Mouse (Mus musculus) hindbrain, embryonic 10.5 days (tissue): ENCODE data around the gene Oaz2. TPM values are rescaled to one million over a fixed set of nuclear protein-coding genes. Genes with fewer than 3 reads are reported as not detected.
"Not testable (repeated sequence)": the region's sequence is repeated elsewhere in the genome, so short reads cannot be mapped to it uniquely, and the experiment has no call there.

Experiments used
- DNase-seq: peaks from one replicate; pipeline ENCODE4 v3.0.0-alpha.2; 2017; ENCODE audit warnings: low spot score
- H3K27ac ChIP-seq: fragments of 300-500 bp; sonication (generic); 2 replicates; pipeline ENCODE4 v1.5.1; 2016; ENCODE audit warnings: mild to moderate bottlenecking, moderate library complexity
- H3K27me3 ChIP-seq: fragments of 300-500 bp; sonication (generic); 2 replicates; pipeline ENCODE4 v1.6.1; 2016; ENCODE audit warnings: mild to moderate bottlenecking; ENCODE audit not compliant: poor library complexity, insufficient read depth, severe bottlenecking
- H3K36me3 ChIP-seq: fragments of 300-500 bp; sonication (generic); 2 replicates; pipeline ENCODE4 v1.6.1; 2016; ENCODE audit warnings: mild to moderate bottlenecking, moderate library complexity
- H3K4me1 ChIP-seq: fragments of 300-500 bp; sonication (generic); replicated peaks from 2 replicates; pipeline ENCODE4 v1.6.1; 2016; ENCODE audit warnings: mild to moderate bottlenecking
- H3K4me3 ChIP-seq: fragments of 300-500 bp; sonication (generic); 2 replicates; pipeline ENCODE4 v1.5.1; 2016; ENCODE audit warnings: mild to moderate bottlenecking, moderate library complexity
- H3K9me3 ChIP-seq: fragments of 300-500 bp; sonication (generic); 2 replicates; pipeline ENCODE4 v1.6.1; 2016; ENCODE audit warnings: mild to moderate bottlenecking, moderate library complexity
- WGBS: fragments of 180-500 bp; shearing (Covaris S2); methylation state at CpG from one replicate; pipeline ENCODE4 v1.1.7; 2016; 5-methylcytosine and 5-hydroxymethylcytosine counted together
- polyA plus RNA-seq: library from polyadenylated mRNA; unstranded; fragments of >200 nt; fragmentation: Nextera tagmentation; extraction: Ambion mirVana; gene quantifications from 2 replicates; pipeline ENCODE4 v1.2.1, GENCODE M21; 2016

The Oaz2 gene
- polyA plus RNA-seq, 1 experiment from 2014 or later: 269 TPM

DNA sequence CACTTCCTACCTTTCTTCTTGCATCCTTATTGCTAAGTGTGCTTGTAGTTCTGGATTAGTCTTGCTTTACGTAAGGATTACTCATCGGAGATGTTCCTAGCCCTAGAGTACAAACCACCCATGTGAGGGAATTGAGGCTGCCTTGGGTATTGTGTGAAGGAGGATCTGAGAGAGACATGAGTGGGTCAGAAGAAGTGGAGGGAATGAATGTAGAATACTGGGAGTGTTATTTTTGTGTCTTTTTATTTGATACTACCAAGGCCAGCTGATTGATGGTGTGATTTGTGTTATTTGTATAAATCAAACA is 13.8 kb downstream of the Oaz2 start:
- H3K4me3 ChIP-seq: no peak overlapping the region
- H3K36me3 ChIP-seq: peaks cover 12% of the 10 kb centered on the region
- H3K9me3 ChIP-seq: no peaks in the 10 kb centered on the region
- H3K4me1 ChIP-seq: peaks cover 38% of the 10 kb centered on the region
- H3K27ac ChIP-seq: no peak overlapping the region
- H3K27me3 ChIP-seq: no peaks in the 10 kb centered on the region
- DNase-seq: no peak
- WGBS: 94% methylated on average over 2 of the region's 2 CpGs

GRCm38 (mm10) chr9:65682183-65682582 is 14.4 kb downstream of the Oaz2 start:
- no peak for DNase-seq
- Histone ChIP-seq H3K4me1 (peaks cover 35% of the 10 kb centered on the region), H3K36me3 (peaks cover 18% of the 10 kb centered on the region), H3K4me3 (no peak overlapping the region), H3K27ac (no peak overlapping the region), H3K9me3 (no peaks in the 10 kb centered on the region), H3K27me3 (no peaks in the 10 kb centered on the region)
- WGBS: 85% methylated on average over 3 of the region's 3 CpGs

GRCm38 (mm10) chr9:65682994-65683393 is 15.2 kb downstream of the Oaz2 start:
- WGBS: 83% methylated on average over 1 of the region's 1 CpGs
- Histone ChIP-seq H3K27ac (no peak overlapping the region), H3K27me3 (no peaks in the 10 kb centered on the region), H3K4me1 (peaks cover 27% of the 10 kb centered on the region), H3K4me3 (no peak overlapping the region), H3K9me3 (no peaks in the 10 kb centered on the region), H3K36me3 (peaks cover 26% of the 10 kb centered on the region)
- no peak for DNase-seq

DNA sequence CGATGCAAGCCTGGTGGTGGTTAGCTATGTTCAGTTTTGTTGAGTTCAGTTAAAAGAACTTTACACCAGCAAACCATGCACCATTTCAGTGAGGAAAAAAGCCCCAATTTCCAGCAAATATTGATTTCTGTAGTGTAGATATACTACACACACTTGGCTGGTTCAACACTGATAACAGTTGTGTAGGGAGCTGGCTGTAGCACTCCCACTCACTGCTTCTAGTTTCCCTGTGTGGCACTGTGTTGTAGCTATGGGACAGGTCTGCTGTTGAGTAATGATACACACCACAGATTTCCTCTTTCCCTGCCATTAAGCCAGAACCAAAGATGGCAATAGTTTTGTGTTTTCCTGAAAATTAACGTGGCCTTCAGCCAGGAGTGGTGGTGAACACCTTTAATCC is 16.9 kb downstream of the Oaz2 start:
- WGBS: 87% methylated on average over 2 of the region's 2 CpGs
- no peak overlapping the region for H3K4me3 ChIP-seq
- no peak for DNase-seq
- H3K27ac ChIP-seq: no peak overlapping the region
- peaks cover 39% of the 10 kb centered on the region for H3K36me3 ChIP-seq
- H3K27me3 ChIP-seq: no peaks in the 10 kb centered on the region
- peaks cover 10% of the 10 kb centered on the region for H3K4me1 ChIP-seq
- H3K9me3 ChIP-seq: no peaks in the 10 kb centered on the region

DNA sequence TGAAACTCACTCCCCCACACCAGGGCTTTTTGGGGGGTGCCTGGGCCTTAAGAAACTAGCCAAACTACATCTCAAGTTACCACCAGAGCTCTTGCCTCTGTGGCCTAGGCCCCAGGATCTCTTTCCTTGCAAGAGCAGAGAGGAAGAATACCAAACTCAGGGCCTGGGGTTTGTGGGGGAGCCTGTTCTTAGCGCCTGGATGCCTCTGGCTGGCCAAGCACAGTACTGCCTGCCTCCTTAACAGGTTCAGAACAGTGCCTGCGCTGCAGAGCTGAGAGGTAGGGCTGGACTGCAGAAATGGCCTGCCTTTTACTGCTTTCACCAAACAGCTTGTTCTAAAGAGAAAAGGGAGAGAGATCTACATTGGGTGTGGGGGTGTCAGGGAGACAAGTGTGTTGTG is 22.1 kb downstream of the Oaz2 start:
- WGBS: 70% methylated on average over 2 of the region's 2 CpGs
- H3K27me3 ChIP-seq, H3K4me3 ChIP-seq, H3K27ac ChIP-seq, DNase-seq, H3K9me3 ChIP-seq: not testable (repeated sequence)
- peaks cover 89% of the 10 kb centered on the region for H3K36me3 ChIP-seq
- H3K4me1 ChIP-seq: peaks cover 28% of the 10 kb centered on the region

DNA sequence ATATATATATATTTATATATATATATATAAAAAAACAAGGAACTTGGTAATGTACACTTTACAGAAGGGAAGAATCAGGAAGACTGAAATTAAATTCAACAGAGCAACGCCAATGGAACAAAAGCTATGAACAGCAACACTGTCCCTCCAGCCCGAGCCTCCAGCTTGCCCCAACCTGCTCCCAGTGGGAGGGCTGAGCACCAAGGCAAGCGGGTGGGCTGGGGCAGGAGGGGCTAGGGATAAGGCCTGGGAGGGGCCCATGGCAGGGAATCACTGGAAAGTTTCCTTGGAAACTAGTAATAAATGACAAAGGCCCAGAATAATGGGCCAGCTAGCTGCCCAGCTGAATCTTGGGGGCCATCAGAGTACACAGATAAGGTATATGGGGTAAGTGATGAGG is 24.7 kb downstream of the Oaz2 start:
- H3K36me3 ChIP-seq: peaks cover 94% of the 10 kb centered on the region
- 27% methylated on average over 3 of the region's 3 CpGs for WGBS
- no peak for DNase-seq

GRCm38 (mm10) chr9:65692959-65693603 is 25.3 kb downstream of the Oaz2 start:
- WGBS: 53% methylated on average over 5 of the region's 5 CpGs
- peaks cover 28% of the 10 kb centered on the region for H3K4me1 ChIP-seq
- H3K27me3 ChIP-seq: no peaks in the 10 kb centered on the region
- H3K36me3 ChIP-seq: peaks cover 94% of the 10 kb centered on the region
- DNase-seq: no peak
- H3K4me3 ChIP-seq: no peak overlapping the region
- no peaks in the 10 kb centered on the region for H3K9me3 ChIP-seq
- H3K27ac ChIP-seq: peak overlapping the region; percentile 66

More for the DNA sequence above, 24.7 kb downstream of the Oaz2 start:
- H3K27me3 ChIP-seq: no peaks in the 10 kb centered on the region
- H3K27ac ChIP-seq: peak overlapping the region; percentile 66; the same call in 1 of the 2 replicates
- H3K4me3 ChIP-seq: no peak overlapping the region
- H3K4me1 ChIP-seq: peaks cover 28% of the 10 kb centered on the region
- no peaks in the 10 kb centered on the region for H3K9me3 ChIP-seq

DNA sequence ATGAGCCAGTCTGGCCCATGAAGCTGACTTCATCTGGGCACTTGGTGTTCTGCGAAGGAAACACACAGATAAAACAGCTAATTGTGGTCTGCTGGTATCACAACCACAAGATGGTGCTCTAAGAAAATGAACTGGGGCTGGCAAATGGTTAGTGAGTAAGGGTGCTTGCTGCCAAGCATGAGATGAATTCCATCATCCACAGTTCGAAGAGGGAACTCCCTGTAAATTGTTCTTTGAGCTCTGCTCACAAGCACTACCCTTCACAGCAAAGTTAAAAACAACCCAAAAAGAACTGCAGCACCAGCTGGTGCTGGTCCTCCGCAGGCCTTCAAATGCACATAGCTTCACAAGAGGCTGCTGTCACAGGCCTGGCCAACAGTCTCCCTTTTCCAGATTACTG is 27.8 kb downstream of the Oaz2 start:
- Histone ChIP-seq H3K4me1 (peaks cover 28% of the 10 kb centered on the region), H3K4me3 (no peak overlapping the region), H3K9me3 (no peaks in the 10 kb centered on the region), H3K36me3 (peaks cover 98% of the 10 kb centered on the region), H3K27me3 (no peaks in the 10 kb centered on the region), H3K27ac (no peak overlapping the region)
- no peak for DNase-seq
- WGBS: 87% methylated on average over 3 of the region's 3 CpGs

GRCm38 (mm10) chr9:65696337-65696736 is 28.5 kb downstream of the Oaz2 start:
- no peak for DNase-seq
- Histone ChIP-seq H3K4me3 (no peak overlapping the region), H3K4me1 (peaks cover 28% of the 10 kb centered on the region), H3K36me3 (peaks cover 98% of the 10 kb centered on the region), H3K9me3 (no peaks in the 10 kb centered on the region), H3K27me3 (no peaks in the 10 kb centered on the region), H3K27ac (no peak overlapping the region)

DNA sequence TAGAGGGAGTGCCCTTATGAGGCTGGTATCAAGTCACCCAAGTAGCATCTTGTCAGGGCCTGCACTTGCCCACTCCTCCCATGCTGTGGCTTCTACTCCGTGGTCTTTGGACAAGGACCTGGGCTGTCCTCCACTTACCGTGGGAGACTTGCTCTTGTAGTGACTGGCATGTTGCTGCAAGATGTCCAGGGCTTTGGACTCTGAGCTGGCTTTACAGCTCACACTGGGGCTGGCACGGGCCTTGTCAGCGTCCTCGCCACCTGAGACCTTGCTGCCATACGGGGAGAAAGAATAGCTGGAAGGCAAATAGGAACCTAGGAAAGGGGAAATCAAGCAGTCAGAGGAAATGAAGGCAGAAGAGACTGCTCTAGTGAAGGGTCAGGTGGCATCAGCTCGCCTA is 29.6 kb downstream of the Oaz2 start:
- 88% methylated on average over 7 of the region's 7 CpGs for WGBS

GRCm38 (mm10) chr9:65697992-65698391 is 30.2 kb downstream of the Oaz2 start:
- Histone ChIP-seq H3K9me3 (no peaks in the 10 kb centered on the region), H3K4me3 (no peak overlapping the region), H3K36me3 (peaks cover 100% of the 10 kb centered on the region), H3K27me3 (no peaks in the 10 kb centered on the region), H3K27ac (no peak overlapping the region), H3K4me1 (peaks cover 15% of the 10 kb centered on the region)
- DNase-seq: no peak

More for the DNA sequence above, 29.6 kb downstream of the Oaz2 start:
- Histone ChIP-seq H3K4me3 (no peak overlapping the region), H3K27me3 (no peaks in the 10 kb centered on the region), H3K9me3 (no peaks in the 10 kb centered on the region), H3K36me3 (peaks cover 100% of the 10 kb centered on the region), H3K4me1 (peaks cover 21% of the 10 kb centered on the region), H3K27ac (no peak overlapping the region)
- DNase-seq: no peak

- Histone ChIP-seq H3K9me3 (no peaks in the 10 kb centered on the region), H3K36me3 (peaks cover 97% of the 10 kb centered on the region)
- WGBS: 92% methylated on average over 6 of the region's 6 CpGs
Measured at GRCm38 (mm10) chr9:65700504-65700903, 32.7 kb downstream of the Oaz2 start.

DNA sequence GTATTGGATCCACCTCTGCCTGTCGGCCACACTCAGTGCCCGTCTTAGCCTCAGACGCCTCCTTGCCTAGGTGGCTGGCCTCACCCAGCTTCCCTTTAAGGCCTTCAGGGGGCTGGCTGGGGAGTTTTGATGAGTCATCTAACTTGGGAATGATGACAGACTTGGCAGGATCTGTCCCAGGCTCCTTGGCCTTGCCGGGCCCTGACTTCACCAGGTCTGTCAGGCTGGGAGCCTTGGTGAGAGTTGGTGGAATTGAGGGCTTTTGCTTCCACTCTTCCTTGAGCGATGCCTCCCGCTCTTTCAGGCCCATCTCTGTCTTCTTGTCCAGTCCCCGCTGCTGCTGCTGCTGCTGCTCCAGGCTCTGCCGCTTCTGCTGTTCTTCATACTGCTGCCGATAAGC is 34.5 kb downstream of the Oaz2 start:
- H3K27me3 ChIP-seq: no peaks in the 10 kb centered on the region
- H3K4me1 ChIP-seq: no peaks in the 10 kb centered on the region
- DNase-seq: no peak
- no peak overlapping the region for H3K27ac ChIP-seq
- H3K4me3 ChIP-seq: no peak overlapping the region
- H3K9me3 ChIP-seq: no peaks in the 10 kb centered on the region
- 95% methylated on average over 9 of the region's 9 CpGs for WGBS
- peaks cover 92% of the 10 kb centered on the region for H3K36me3 ChIP-seq

More at GRCm38 (mm10) chr9:65700504-65700903, 32.7 kb downstream of the Oaz2 start:
- no peaks in the 10 kb centered on the region for H3K27me3 ChIP-seq
- H3K4me3 ChIP-seq: no peak overlapping the region
- no peak overlapping the region for H3K27ac ChIP-seq
- DNase-seq: no peak
- no peaks in the 10 kb centered on the region for H3K4me1 ChIP-seq

- peaks cover 85% of the 10 kb centered on the region for H3K36me3 ChIP-seq
Measured at GRCm38 (mm10) chr9:65703241-65703640, 35.4 kb downstream of the Oaz2 start.

More at GRCm38 (mm10) chr9:65703241-65703640, 35.4 kb downstream of the Oaz2 start:
- no peaks in the 10 kb centered on the region for H3K9me3 ChIP-seq
- no peak overlapping the region for H3K4me3 ChIP-seq
- H3K27ac ChIP-seq: no peak overlapping the region
- H3K4me1 ChIP-seq: no peaks in the 10 kb centered on the region
- no peaks in the 10 kb centered on the region for H3K27me3 ChIP-seq
- no peak for DNase-seq
- WGBS: 87% methylated on average over 7 of the region's 7 CpGs
